Mouse (Mus musculus): ENCODE results near the gene Crygd.

Gene Crygd

DNA sequence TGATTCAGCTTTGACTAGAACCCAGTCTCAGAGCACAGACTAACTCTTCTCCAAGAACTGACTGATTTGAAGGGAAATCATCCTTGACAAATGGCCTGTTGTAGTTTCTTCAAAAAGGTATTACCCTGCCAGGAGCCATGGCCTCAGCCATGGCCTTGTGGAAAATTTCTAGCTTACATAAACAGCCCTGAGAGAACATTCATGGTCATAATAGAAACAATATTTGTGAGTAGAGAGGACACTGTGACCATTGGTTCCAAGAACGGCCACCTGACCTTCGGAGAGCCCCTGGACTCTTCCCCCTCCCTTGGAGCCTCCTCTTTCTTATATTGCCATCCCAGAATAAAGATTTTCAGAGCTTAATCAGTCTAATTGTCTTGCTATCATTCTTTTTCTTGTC, 19.8 kb downstream of the Crygd start:
- in situ Hi-C loops (cut with MboI, MseI), result no loop called here

DNA sequence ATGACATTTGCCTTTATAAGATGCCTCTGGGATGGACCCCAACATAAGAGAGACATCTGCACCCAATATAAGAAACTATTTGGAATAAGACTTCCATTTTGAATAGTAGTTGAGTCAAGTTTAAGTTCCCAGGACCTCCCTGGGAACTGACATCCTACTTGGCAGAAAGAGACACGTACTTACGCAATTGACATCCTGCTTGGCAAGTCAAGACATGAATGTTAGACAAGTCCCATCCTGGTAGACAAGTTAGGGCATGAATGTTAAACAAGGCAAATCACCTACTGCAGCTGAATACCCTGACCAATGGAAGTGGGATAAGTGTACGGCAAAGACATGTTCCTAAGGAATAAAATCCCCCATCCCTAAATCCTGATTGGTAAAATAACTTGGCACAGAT, 21.4 kb downstream of the Crygd start:
- in situ Hi-C loops (cut with MboI, MseI), result no loop called here

DNA sequence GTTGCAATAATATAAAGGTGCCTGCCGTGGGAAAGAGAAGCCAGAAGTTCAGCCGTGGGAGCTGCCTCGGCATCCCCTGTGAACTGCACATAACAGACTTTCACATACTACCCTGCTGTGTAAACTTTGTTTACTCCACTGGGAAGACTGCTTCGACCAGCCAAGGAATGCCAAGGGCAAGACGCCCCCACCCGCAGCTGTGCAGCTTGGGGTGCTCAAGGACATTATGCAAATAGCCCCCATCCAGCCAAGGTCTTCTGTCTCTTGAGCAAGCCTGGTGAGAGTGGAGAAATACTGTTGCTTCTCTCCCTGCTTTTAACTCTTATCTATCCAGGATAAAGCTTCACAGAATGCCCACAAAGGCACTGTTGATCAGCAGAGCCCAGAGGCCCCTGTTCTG, 22.4 kb downstream of the Crygd start:
- in situ Hi-C loops (cut with MboI, MseI), result no loop called here

DNA sequence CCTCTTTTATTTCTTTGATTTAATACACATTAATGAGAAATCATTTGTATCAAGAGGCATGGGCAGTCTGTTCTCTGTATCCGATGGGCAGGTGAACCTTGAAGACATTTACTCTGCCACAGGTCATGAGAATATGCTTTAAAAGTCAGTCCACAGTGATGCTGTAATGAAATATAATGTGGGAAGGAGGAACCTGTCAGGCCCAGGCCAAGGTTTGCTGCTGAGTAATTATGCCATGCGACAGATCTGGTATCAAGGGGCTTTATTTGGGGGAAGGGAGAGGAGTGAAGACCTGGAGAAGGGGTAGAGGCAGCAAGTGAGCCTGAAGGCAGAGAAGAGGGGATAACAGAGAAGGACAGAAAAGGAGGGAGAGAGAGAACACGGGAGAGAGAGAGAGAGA, 23.6 kb downstream of the Crygd start:
- in situ Hi-C loops (cut with MboI, MseI), result no loop called here

DNA sequence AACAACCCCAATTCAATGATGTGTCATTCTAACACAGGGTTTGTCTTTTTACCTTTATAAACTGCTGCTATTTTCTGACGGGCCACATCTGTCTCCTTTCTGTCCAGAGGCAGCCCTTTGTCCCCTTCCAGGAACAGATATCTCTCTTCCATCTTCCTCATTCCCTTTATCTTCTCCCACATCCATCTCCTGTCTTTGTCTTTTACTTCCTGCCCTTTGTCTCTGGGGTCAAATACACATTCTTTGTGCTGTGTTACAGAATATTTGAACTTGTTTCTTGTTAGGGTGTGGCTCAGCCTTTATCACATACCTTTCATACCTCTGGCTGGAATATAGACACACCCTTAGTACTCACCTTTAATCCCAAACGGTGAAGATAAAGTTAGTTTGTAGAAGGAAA, 25.7 kb downstream of the Crygd start:
- in situ Hi-C loops (cut with MboI, MseI), result no loop called here

DNA sequence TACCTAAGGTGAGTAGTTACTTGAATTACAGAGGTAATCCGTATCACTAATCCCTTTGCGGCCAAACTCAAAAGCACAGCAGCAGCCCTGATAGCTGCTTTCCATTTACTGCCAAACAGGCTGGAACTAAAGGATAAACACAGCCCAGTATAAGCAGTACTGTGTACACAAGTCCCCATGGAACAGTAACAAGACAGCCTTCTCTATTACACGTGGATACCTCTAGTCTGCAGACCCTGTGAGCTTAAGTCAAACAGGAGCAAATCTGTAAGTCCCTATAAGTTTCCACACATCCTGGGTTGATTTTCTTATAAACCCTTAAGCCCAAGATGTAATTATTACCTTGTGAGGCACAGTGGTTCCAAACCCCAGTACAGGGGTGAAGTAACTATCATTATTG, 27.7 kb downstream of the Crygd start:
- in situ Hi-C loops (cut with MboI, MseI), result no loop called here

DNA sequence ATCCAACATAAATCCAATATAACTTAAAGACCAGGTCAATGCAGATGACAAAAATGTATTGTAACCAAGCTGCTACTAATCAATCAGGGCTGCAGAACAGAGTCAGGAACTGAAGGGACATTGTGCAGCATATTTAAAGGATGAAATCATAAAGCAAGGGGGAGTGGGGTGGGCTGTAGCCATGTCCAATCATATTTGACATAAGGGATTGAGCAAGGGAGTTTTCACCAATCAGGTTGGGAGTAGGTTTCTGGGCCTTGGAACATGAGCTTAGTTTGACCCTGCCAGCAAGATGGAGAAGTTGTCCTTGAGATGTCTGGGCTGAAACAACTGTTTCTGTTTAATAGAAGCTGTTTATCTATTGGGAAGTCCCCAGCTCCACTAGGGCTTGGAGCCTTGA, 30.6 kb downstream of the Crygd start, which contains the start of gene Akr1cl:
TSS of gene Akr1cl (minus strand) at position 119 of the 400 bp plus-strand sequence.
- in situ Hi-C loops (cut with MboI, MseI), result no loop called here

DNA sequence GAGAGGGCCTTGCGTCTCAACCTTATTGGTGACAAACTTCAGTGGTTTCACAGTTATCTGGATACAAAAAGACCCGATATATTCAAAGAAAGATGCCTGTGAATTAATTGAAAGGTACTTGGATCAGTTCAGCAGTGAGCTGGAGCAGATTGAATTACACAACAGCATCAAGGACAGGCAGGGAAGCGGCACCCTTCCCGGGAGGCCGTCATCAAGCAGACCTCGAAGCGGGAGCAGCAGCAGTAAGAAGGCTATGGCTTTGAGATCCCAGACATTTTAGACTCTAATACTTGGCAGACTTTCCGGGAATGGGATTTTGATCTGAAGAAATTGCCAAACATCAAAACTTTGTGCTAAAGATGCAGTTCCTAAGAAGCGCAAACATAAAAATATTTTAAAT, 35.0 kb downstream of the Crygd start:
- in situ Hi-C loops (cut with MboI, MseI), result no loop called here

DNA sequence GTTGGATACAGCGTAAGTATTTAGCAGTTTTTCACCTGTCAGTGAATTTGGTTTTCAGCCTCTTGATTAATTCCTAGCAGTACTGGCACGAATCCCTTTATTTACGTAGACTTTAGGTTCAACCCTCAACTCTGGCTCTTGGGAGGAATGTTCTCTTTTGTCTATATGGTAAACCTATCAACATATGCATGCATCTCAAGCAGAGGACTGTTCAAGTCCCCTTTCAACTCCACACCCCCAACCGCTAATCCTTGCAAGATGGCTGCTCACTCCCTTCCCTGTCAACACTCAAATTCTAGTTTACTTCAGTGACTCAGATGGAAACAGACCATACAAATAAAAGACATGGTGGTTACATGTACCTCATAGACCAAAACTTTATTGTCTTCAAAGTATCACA, 50.5 kb downstream of the Crygd start:
- in situ Hi-C loops (cut with MboI, MseI), result loop anchor here (5.0 kb wide), 2 partner anchors 65 to 295 kb away; no protein-coding TSS in a partner anchor

Data from regulatory T cell (primary cell).